Mouse (Mus musculus) forebrain, embryonic 14.5 days (tissue): Measurements from ENCODE around the gene Snx18. TPM values are rescaled to one million over a fixed set of nuclear protein-coding genes. Genes with fewer than 3 reads are reported as not detected.

Experiments
- ATAC-seq: fragments of 200-750 bp; cut with Nextera tagmentation; 2 replicates; pipeline ENCODE4 v1.8.0; 2017; ENCODE audit warnings: mild to moderate bottlenecking, moderate library complexity
- DNase-seq: peaks from one replicate; pipeline ENCODE4 v3.0.0-alpha.2; 2015; ENCODE audit warnings: low spot score
- H3K27ac ChIP-seq: fragments of 300-500 bp; sonication (generic); 2 replicates; pipeline ENCODE4 v1.5.1; 2014; ENCODE audit warnings: low read depth, mild to moderate bottlenecking, control low read depth, low read length, moderate library complexity
- H3K27me3 ChIP-seq: fragments of 300-500 bp; sonication (generic); replicated peaks from 2 replicates; pipeline ENCODE4 v1.6.1; 2014; ENCODE audit warnings: low read length, control low read depth, mixed read lengths; ENCODE audit not compliant: control insufficient read depth, insufficient read depth
- H3K36me3 ChIP-seq: fragments of 300-500 bp; sonication (generic); 2 replicates; pipeline ENCODE4 v1.6.1; 2014; ENCODE audit warnings: low read length, control low read depth; ENCODE audit not compliant: control insufficient read depth, insufficient read depth
- H3K4me1 ChIP-seq: fragments of 300-500 bp; sonication (generic); 2 replicates; pipeline ENCODE4 v1.6.1; 2014; ENCODE audit warnings: antibody characterized with exemption, low read length, control low read depth; ENCODE audit not compliant: control insufficient read depth, insufficient read depth
- H3K4me2 ChIP-seq: fragments of 300-500 bp; sonication (generic); 2 replicates; pipeline ENCODE4 v1.6.1; 2014; ENCODE audit warnings: mild to moderate bottlenecking, control low read depth, low read length
- H3K4me3 ChIP-seq: fragments of 300-500 bp; sonication (generic); 2 replicates; pipeline ENCODE4 v1.5.1; 2014; ENCODE audit warnings: low read depth, low read length, control low read depth
- H3K9ac ChIP-seq: fragments of 300-500 bp; sonication (generic); 2 replicates; pipeline ENCODE4 v1.6.1; 2014; ENCODE audit warnings: mild to moderate bottlenecking, low read length, control low read depth, moderate library complexity
- H3K9me3 ChIP-seq: fragments of 300-500 bp; sonication (generic); replicated peaks from 2 replicates; pipeline ENCODE4 v1.6.1; 2016; ENCODE audit warnings: low read length, control low read depth, mixed read lengths; ENCODE audit not compliant: control insufficient read depth
- WGBS: fragments of 180-500 bp; shearing (Covaris S2); extraction: QIAGEN DNeasy Blood & Tissue Kit; methylation state at CpG from one replicate; pipeline ENCODE4 v1.1.7; 2014; 5-methylcytosine and 5-hydroxymethylcytosine counted together
- polyA plus RNA-seq: library from polyadenylated mRNA; unstranded; fragments of >200 nt; fragmentation: Nextera tagmentation; extraction: Ambion mirVana; gene quantifications from 2 replicates; pipeline ENCODE4 v1.2.1, GENCODE M21; 2014

Gene Snx18
- polyA plus RNA-seq = 12.1 and 12.2 TPM in 2 replicates

- Histone ChIP-seq H3K9me3 (no peaks in the 10 kb centered on the region), H3K4me1 (peaks cover 39% of the 10 kb centered on the region), H3K4me3 (peak within 1 kb of the TSS; percentile 78), H3K9ac (peak within 1 kb of the TSS; percentile 92), H3K4me2 (peak within 1 kb of the TSS; percentile 88), H3K36me3 (no peaks in the 10 kb centered on the region), H3K27me3 (no peaks in the 10 kb centered on the region), H3K27ac (peak within 1 kb of the TSS; percentile 90)
- peak; percentile 97 for DNase-seq
- peak; percentile 96 for ATAC-seq
- under 1% methylated on average over 103 of the region's 119 CpGs for WGBS
Measured at GRCm38 (mm10) chr13:113617891-113618823, at the start of gene Snx18. Snx18 (minus strand) TSS chr13:113618564.

- Histone ChIP-seq H3K4me2 (peak overlapping the region; percentile 37), H3K9me3 (no peaks in the 10 kb centered on the region), H3K27me3 (no peaks in the 10 kb centered on the region), H3K9ac (no peak overlapping the region; the same call in 1 of the 2 replicates), H3K4me3 (no peak overlapping the region), H3K27ac (no peak overlapping the region), H3K36me3 (no peaks in the 10 kb centered on the region), H3K4me1 (peaks cover 10% of the 10 kb centered on the region)
- DNase-seq = no peak
- 76% methylated on average over 7 of the region's 7 CpGs for WGBS
- ATAC-seq = no peak
Measured at GRCm38 (mm10) chr13:113663883-113664282, 45.5 kb upstream of the Snx18 start.

GRCm38 (mm10) chr13:113663151-113663779 lies 44.9 kb upstream of the Snx18 start, which contains the start of gene Hspb3:
Hspb3 (minus strand) TSS chr13:113663676.
- ATAC-seq (peak; percentile 83), DNase-seq (peak; percentile 79)
- H3K27ac ChIP-seq = no peak within 1 kb of the TSS
- peaks cover 10% of the 10 kb centered on the region for H3K4me1 ChIP-seq
- no peaks in the 10 kb centered on the region for H3K36me3 ChIP-seq
- peak within 1 kb of the TSS; percentile 37 for H3K4me2 ChIP-seq
- H3K9ac ChIP-seq = peak within 1 kb of the TSS; percentile 29; the same call in 1 of the 2 replicates
- 36% methylated on average over 28 of the region's 28 CpGs for WGBS
- no peaks in the 10 kb centered on the region for H3K9me3 ChIP-seq
- no peak within 1 kb of the TSS for H3K4me3 ChIP-seq
- H3K27me3 ChIP-seq = no peaks in the 10 kb centered on the region

GRCm38 (mm10) chr13:113661826-113662271 lies 43.5 kb upstream of the Snx18 start:
- no peaks in the 10 kb centered on the region for H3K9me3 ChIP-seq
- no peak overlapping the region for H3K4me2 ChIP-seq
- no peaks in the 10 kb centered on the region for H3K27me3 ChIP-seq
- H3K4me1 ChIP-seq = peaks cover 10% of the 10 kb centered on the region
- H3K36me3 ChIP-seq = no peaks in the 10 kb centered on the region
- DNase-seq = no peak
- no peak for ATAC-seq
- no peak overlapping the region for H3K9ac ChIP-seq
- H3K4me3 ChIP-seq = no peak overlapping the region
- WGBS = 84% methylated on average over 7 of the region's 7 CpGs
- H3K27ac ChIP-seq = no peak overlapping the region

GRCm38 (mm10) chr13:113660576-113661310 lies 42.4 kb upstream of the Snx18 start:
- H3K27me3 ChIP-seq = no peaks in the 10 kb centered on the region
- H3K9ac ChIP-seq = no peak overlapping the region
- H3K27ac ChIP-seq = no peak overlapping the region
- ATAC-seq (no peak), DNase-seq (no peak)
- H3K36me3 ChIP-seq = no peaks in the 10 kb centered on the region
- H3K4me2 ChIP-seq = no peak overlapping the region
- no peak overlapping the region for H3K4me3 ChIP-seq
- 85% methylated on average over 9 of the region's 9 CpGs for WGBS
- peaks cover 10% of the 10 kb centered on the region for H3K4me1 ChIP-seq
- no peaks in the 10 kb centered on the region for H3K9me3 ChIP-seq

- DNase-seq (no peak), ATAC-seq (no peak)
- H3K4me1 ChIP-seq = no peaks in the 10 kb centered on the region
- no peak overlapping the region for H3K4me2 ChIP-seq
- whole genome bisulfite sequencing = 85% methylated on average over 7 of the region's 7 CpGs
- H3K9ac ChIP-seq = no peak overlapping the region
- H3K27me3 ChIP-seq = no peaks in the 10 kb centered on the region
- H3K4me3 ChIP-seq = no peak overlapping the region
- no peaks in the 10 kb centered on the region for H3K36me3 ChIP-seq
- H3K27ac ChIP-seq = no peak overlapping the region
- no peaks in the 10 kb centered on the region for H3K9me3 ChIP-seq
Measured at GRCm38 (mm10) chr13:113657204-113657603, 38.8 kb upstream of the Snx18 start.

GRCm38 (mm10) chr13:113656639-113657038 lies 38.3 kb upstream of the Snx18 start:
- no peak overlapping the region for H3K4me3 ChIP-seq
- H3K27me3 ChIP-seq = no peaks in the 10 kb centered on the region
- H3K27ac ChIP-seq = no peak overlapping the region
- H3K4me2 ChIP-seq = no peak overlapping the region
- DNase-seq = no peak
- H3K4me1 ChIP-seq = no peaks in the 10 kb centered on the region
- H3K9me3 ChIP-seq = no peaks in the 10 kb centered on the region
- no peaks in the 10 kb centered on the region for H3K36me3 ChIP-seq
- 91% methylated on average over 4 of the region's 4 CpGs for WGBS
- no peak for ATAC-seq
- no peak overlapping the region for H3K9ac ChIP-seq

- H3K9ac ChIP-seq = no peak overlapping the region
- no peaks in the 10 kb centered on the region for H3K4me1 ChIP-seq
- H3K27me3 ChIP-seq = no peaks in the 10 kb centered on the region
- no peaks in the 10 kb centered on the region for H3K9me3 ChIP-seq
- H3K27ac ChIP-seq = no peak overlapping the region
- no peak overlapping the region for H3K4me3 ChIP-seq
- no peak for ATAC-seq
- H3K36me3 ChIP-seq = no peaks in the 10 kb centered on the region
- no peak overlapping the region for H3K4me2 ChIP-seq
- DNase-seq = no peak
- WGBS = 97% methylated on average over 4 of the region's 4 CpGs
Measured at GRCm38 (mm10) chr13:113655511-113655910, 37.1 kb upstream of the Snx18 start.
